Mouse (Mus musculus) testis, adult 2 months (tissue): ENCODE data around the gene Cyb561a3. TPM values are rescaled to one million over a fixed set of nuclear protein-coding genes. Genes with fewer than 3 reads are reported as not detected.

ENCODE experiments used
- H3K27ac ChIP-seq: fragments of 200-500 bp; 2 replicates; pipeline ENCODE4 v1.5.1; 2012; ENCODE audit warnings: low read depth, low read length; ENCODE audit not compliant: control insufficient read depth, insufficient read depth
- H3K27me3 ChIP-seq: fragments of 200-500 bp; 2 replicates; pipeline ENCODE4 v1.6.1; 2012; ENCODE audit warnings: mild to moderate bottlenecking, low read length, moderate library complexity; ENCODE audit not compliant: control insufficient read depth, insufficient read depth
- H3K36me3 ChIP-seq: fragments of 200-500 bp; 2 replicates; pipeline ENCODE4 v1.6.1; 2012; ENCODE audit warnings: mild to moderate bottlenecking, low read length; ENCODE audit not compliant: control insufficient read depth, insufficient read depth
- H3K4me1 ChIP-seq: fragments of 200-500 bp; 2 replicates; pipeline ENCODE4 v1.6.1; 2012; ENCODE audit warnings: low read length; ENCODE audit not compliant: control insufficient read depth, insufficient read depth
- H3K4me3 ChIP-seq: fragments of 200-500 bp; 2 replicates; pipeline ENCODE4 v1.5.1; 2012; ENCODE audit warnings: low read depth, mild to moderate bottlenecking, low read length, moderate library complexity, mixed read lengths; ENCODE audit not compliant: control insufficient read depth
- CTCF ChIP-seq: fragments of 200-500 bp; IDR thresholded peaks from 2 replicates; pipeline ENCODE4 v1.5.1; 2012; ENCODE audit warnings: low read depth, mild to moderate bottlenecking, inconsistent platforms, low read length, moderate library complexity; ENCODE audit not compliant: control insufficient read depth, insufficient read depth, insufficient replicate concordance
- POLR2A ChIP-seq: fragments of 200-500 bp; IDR thresholded peaks from 2 replicates; pipeline ENCODE4 v1.6.1; 2012; ENCODE audit warnings: low read depth, mild to moderate bottlenecking, inconsistent platforms, low read length, moderate library complexity; ENCODE audit not compliant: control insufficient read depth
- polyA plus RNA-seq: library from polyadenylated mRNA; depleted of rRNA; stranded (reverse); fragments of >200 nt; gene quantifications from 2 replicates; pipeline ENCODE4 v1.2.3, GENCODE M21; 2012

The Cyb561a3 gene
- polyA plus RNA-seq, 1 experiment = 34.2 TPM

GRCm38 (mm10) chr19:10581984-10582383 lies 5.0 kb downstream of the Cyb561a3 start:
- Histone ChIP-seq H3K36me3 (no peaks in the 10 kb centered on the region; the same call in 1 of the 2 replicates), H3K4me1 (peaks cover 2% of the 10 kb centered on the region), H3K27ac (no peak overlapping the region), H3K27me3 (no peaks in the 10 kb centered on the region), H3K4me3 (no peak overlapping the region)
- no peak for TF ChIP-seq CTCF
- TF ChIP-seq POLR2A = no peak

- Histone ChIP-seq H3K4me3 (no peak overlapping the region), H3K27ac (no peak overlapping the region), H3K36me3 (no peaks in the 10 kb centered on the region; the same call in none of the 2 replicates), H3K27me3 (no peaks in the 10 kb centered on the region), H3K4me1 (no peaks in the 10 kb centered on the region; the same call in 1 of the 2 replicates)
- TF ChIP-seq CTCF (no peak), POLR2A (no peak)
Measured at GRCm38 (mm10) chr19:10583550-10584146, 6.7 kb downstream of the Cyb561a3 start.

GRCm38 (mm10) chr19:10585112-10585511 lies 8.1 kb downstream of the Cyb561a3 start:
- H3K4me3 ChIP-seq = no peak overlapping the region
- no peak for TF ChIP-seq CTCF
- TF ChIP-seq POLR2A = no peak
- H3K36me3 ChIP-seq = no peaks in the 10 kb centered on the region; the same call in none of the 2 replicates

GRCm38 (mm10) chr19:10587231-10587630 lies 10.3 kb downstream of the Cyb561a3 start:
- TF ChIP-seq POLR2A = no peak
- no peak for TF ChIP-seq CTCF
- H3K4me1 ChIP-seq = no peaks in the 10 kb centered on the region
- no peak overlapping the region for H3K4me3 ChIP-seq
- no peaks in the 10 kb centered on the region; the same call in none of the 2 replicates for H3K36me3 ChIP-seq
- no peak overlapping the region for H3K27ac ChIP-seq
- H3K27me3 ChIP-seq = no peaks in the 10 kb centered on the region

More at GRCm38 (mm10) chr19:10585112-10585511, 8.1 kb downstream of the Cyb561a3 start:
- Histone ChIP-seq H3K4me1 (no peaks in the 10 kb centered on the region), H3K27me3 (no peaks in the 10 kb centered on the region), H3K27ac (no peak overlapping the region)

- TF ChIP-seq POLR2A (no peak), CTCF (no peak)
- Histone ChIP-seq H3K4me1 (no peaks in the 10 kb centered on the region), H3K27ac (no peak overlapping the region), H3K27me3 (no peaks in the 10 kb centered on the region), H3K36me3 (no peaks in the 10 kb centered on the region; the same call in 1 of the 2 replicates), H3K4me3 (no peak overlapping the region)
Measured at GRCm38 (mm10) chr19:10589127-10589857, 12.3 kb downstream of the Cyb561a3 start.

GRCm38 (mm10) chr19:10590301-10590700 lies 13.3 kb downstream of the Cyb561a3 start:
- no peak overlapping the region for H3K27ac ChIP-seq
- peaks cover 2% of the 10 kb centered on the region for H3K36me3 ChIP-seq
- H3K4me1 ChIP-seq = no peaks in the 10 kb centered on the region
- H3K4me3 ChIP-seq = no peak overlapping the region
- TF ChIP-seq POLR2A = no peak
- no peak for TF ChIP-seq CTCF
- no peaks in the 10 kb centered on the region for H3K27me3 ChIP-seq

- Histone ChIP-seq H3K36me3 (peaks cover 2% of the 10 kb centered on the region), H3K27me3 (no peaks in the 10 kb centered on the region), H3K27ac (no peak overlapping the region), H3K4me1 (no peaks in the 10 kb centered on the region), H3K4me3 (no peak overlapping the region)
- TF ChIP-seq CTCF (no peak), POLR2A (no peak)
Measured at GRCm38 (mm10) chr19:10591659-10592377, 14.8 kb downstream of the Cyb561a3 start.
